Mouse (Mus musculus): ENCODE measurements around the gene Pde2a. TPM values are rescaled to one million over a fixed set of nuclear protein-coding genes. Genes with fewer than 3 reads are reported as not detected.

The Pde2a gene
- total RNA-seq, 2 experiments from 2014 or later: 21.1 to 23.1 TPM

GRCm38 (mm10) chr7:101499701-101500100 is 78.2 kb downstream of the Pde2a start:
- ATAC-seq (replicated peaks; ENCODE audit: poor library complexity, severe bottlenecking): no peak

GRCm38 (mm10) chr7:101501236-101501635 is 79.7 kb downstream of the Pde2a start:
- ATAC-seq (replicated peaks; ENCODE audit: poor library complexity, severe bottlenecking): no peak

- no peak for ATAC-seq (replicated peaks; ENCODE audit: poor library complexity, severe bottlenecking)
Measured at GRCm38 (mm10) chr7:101501675-101502074, 80.2 kb downstream of the Pde2a start.

GRCm38 (mm10) chr7:101503351-101503750 is 81.9 kb downstream of the Pde2a start:
- peak; percentile 48 for ATAC-seq (replicated peaks; ENCODE audit: poor library complexity, severe bottlenecking)

GRCm38 (mm10) chr7:101503803-101504202 is 82.3 kb downstream of the Pde2a start:
- ATAC-seq (replicated peaks; ENCODE audit: poor library complexity, severe bottlenecking): peak; percentile 40

GRCm38 (mm10) chr7:101504507-101504906 is 83.0 kb downstream of the Pde2a start:
- peak; percentile 74 for ATAC-seq (replicated peaks; ENCODE audit: poor library complexity, severe bottlenecking)

GRCm38 (mm10) chr7:101509212-101509611 is 87.7 kb downstream of the Pde2a start:
- ATAC-seq (replicated peaks; ENCODE audit: poor library complexity, severe bottlenecking): no peak

GRCm38 (mm10) chr7:101513655-101514054 is 92.2 kb downstream of the Pde2a start:
- ATAC-seq (replicated peaks; ENCODE audit: poor library complexity, severe bottlenecking): no peak

- ATAC-seq (replicated peaks; ENCODE audit: poor library complexity, severe bottlenecking): no peak
Measured at GRCm38 (mm10) chr7:101514768-101515167, 93.3 kb downstream of the Pde2a start.

- no peak for ATAC-seq (replicated peaks; ENCODE audit: poor library complexity, severe bottlenecking)
Measured at GRCm38 (mm10) chr7:101515295-101515694, 93.8 kb downstream of the Pde2a start.

- ATAC-seq (replicated peaks; ENCODE audit: poor library complexity, severe bottlenecking): no peak
Measured at GRCm38 (mm10) chr7:101516460-101516859, 95.0 kb downstream of the Pde2a start.

- no peak for ATAC-seq (replicated peaks; ENCODE audit: poor library complexity, severe bottlenecking)
Measured at GRCm38 (mm10) chr7:101521696-101522095, 100.2 kb downstream of the Pde2a start.

GRCm38 (mm10) chr7:101523205-101523604 is 101.7 kb downstream of the Pde2a start:
- no peak for ATAC-seq (replicated peaks; ENCODE audit: poor library complexity, severe bottlenecking)

- no peak for ATAC-seq (replicated peaks; ENCODE audit: poor library complexity, severe bottlenecking)
Measured at GRCm38 (mm10) chr7:101526484-101526883, 105.0 kb downstream of the Pde2a start.

GRCm38 (mm10) chr7:101534428-101534827 is 112.9 kb downstream of the Pde2a start:
- no peak for ATAC-seq (replicated peaks; ENCODE audit: poor library complexity, severe bottlenecking)

GRCm38 (mm10) chr7:101535102-101535501 is 113.6 kb downstream of the Pde2a start:
- ATAC-seq (replicated peaks; ENCODE audit: poor library complexity, severe bottlenecking): no peak

- no peak for ATAC-seq (replicated peaks; ENCODE audit: poor library complexity, severe bottlenecking)
Measured at GRCm38 (mm10) chr7:101535517-101535916, 114.0 kb downstream of the Pde2a start.

- ATAC-seq (replicated peaks; ENCODE audit: poor library complexity, severe bottlenecking): peak; percentile 81
Measured at GRCm38 (mm10) chr7:101537541-101537940, 116.0 kb downstream of the Pde2a start.

GRCm38 (mm10) chr7:101538141-101538933 is 116.8 kb downstream of the Pde2a start:
- ATAC-seq (replicated peaks; ENCODE audit: poor library complexity, severe bottlenecking): peak; percentile 47

GRCm38 (mm10) chr7:101539774-101540173 is 118.3 kb downstream of the Pde2a start:
- ATAC-seq (replicated peaks; ENCODE audit: poor library complexity, severe bottlenecking): no peak

- peak; percentile 30 for ATAC-seq (replicated peaks; ENCODE audit: poor library complexity, severe bottlenecking)
Measured at GRCm38 (mm10) chr7:101540684-101541083, 119.2 kb downstream of the Pde2a start.

- ATAC-seq (replicated peaks; ENCODE audit: poor library complexity, severe bottlenecking): peak; percentile 49; the same call in 1 of the 2 replicates
Measured at GRCm38 (mm10) chr7:101541132-101541531, 119.6 kb downstream of the Pde2a start.
